Mouse (Mus musculus): ENCODE results near the gene Mrps12. TPM values are rescaled to one million over a fixed set of nuclear protein-coding genes. Genes with fewer than 3 reads are reported as not detected.

The Mrps12 gene
- polyA plus RNA-seq, 2 experiments, result 82.6 to 134 TPM

GRCm38 (mm10) chr7:28769414-28769958 lies 27.9 kb upstream of the Mrps12 start:
- no peak overlapping the region for H3K27ac ChIP-seq (replicated peaks; ENCODE audit: low read depth, low read length)
- H3K9me3 ChIP-seq (ENCODE audit: control insufficient read depth, low read length), result no peaks in the 10 kb centered on the region
- H3K4me3 ChIP-seq (replicated peaks; ENCODE audit: low read length), result no peak overlapping the region
- peaks cover 20% of the 10 kb centered on the region for H3K36me3 ChIP-seq (ENCODE audit: control insufficient read depth, insufficient read depth, low read length)
- no peak for TF ChIP-seq POLR2A (IDR thresholded peaks at IDR 0.05; ENCODE audit: borderline replicate concordance, extremely low read depth, insufficient read depth, insufficient read length)
- no peak overlapping the region for H3K9ac ChIP-seq (ENCODE audit: low read depth, low read length, severe bottlenecking)
- no peaks in the 10 kb centered on the region for H3K27me3 ChIP-seq (ENCODE audit: control insufficient read depth, insufficient read depth, low read length)
- no peak overlapping the region for H3K4me2 ChIP-seq (replicated peaks; ENCODE audit: low read depth, low read length, severe bottlenecking)
- ATAC-seq (ENCODE audit: low FRiP score, low read depth), result no peak
- no peak for DNase-seq (ENCODE audit: low spot score)
- 91% methylated on average over 9 of the region's 9 CpGs for WGBS
- H3K4me1 ChIP-seq (ENCODE audit: control insufficient read depth, insufficient read depth, low read length), result peaks cover 14% of the 10 kb centered on the region

- no peak for DNase-seq (ENCODE audit: low spot score)
- Histone ChIP-seq H3K27ac (replicated peaks; ENCODE audit: low read depth, low read length) (no peak within 1 kb of the TSS), H3K9ac (ENCODE audit: low read depth, low read length, severe bottlenecking) (peak within 1 kb of the TSS; percentile 72), H3K27me3 (ENCODE audit: control insufficient read depth, insufficient read depth, low read length) (no peaks in the 10 kb centered on the region), H3K4me1 (ENCODE audit: control insufficient read depth, insufficient read depth, low read length) (peaks cover 14% of the 10 kb centered on the region), H3K9me3 (ENCODE audit: control insufficient read depth, low read length) (no peaks in the 10 kb centered on the region), H3K36me3 (ENCODE audit: control insufficient read depth, insufficient read depth, low read length) (peaks cover 11% of the 10 kb centered on the region; the same call in 1 of the 2 replicates), H3K4me3 (replicated peaks; ENCODE audit: low read length) (peak within 1 kb of the TSS; percentile 72), H3K4me2 (replicated peaks; ENCODE audit: low read depth, low read length, severe bottlenecking) (peak within 1 kb of the TSS; percentile 74)
- ATAC-seq (ENCODE audit: low FRiP score, low read depth), result no peak
- 55% methylated on average over 7 of the region's 7 CpGs for WGBS
- no peak for TF ChIP-seq POLR2A (IDR thresholded peaks at IDR 0.05; ENCODE audit: borderline replicate concordance, extremely low read depth, insufficient read depth, insufficient read length)
Measured at GRCm38 (mm10) chr7:28767462-28767965, 25.9 kb upstream of the Mrps12 start, which contains the start of gene Nfkbib. Gene Nfkbib, minus strand, starts transcription at chr7:28767512.

GRCm38 (mm10) chr7:28766910-28767309 lies 25.3 kb upstream of the Mrps12 start:
- no peak for TF ChIP-seq POLR2A (IDR thresholded peaks at IDR 0.05; ENCODE audit: borderline replicate concordance, extremely low read depth, insufficient read depth, insufficient read length)
- peak overlapping the region; percentile 61 for H3K4me2 ChIP-seq (replicated peaks; ENCODE audit: low read depth, low read length, severe bottlenecking)
- peaks cover 14% of the 10 kb centered on the region for H3K4me1 ChIP-seq (ENCODE audit: control insufficient read depth, insufficient read depth, low read length)
- H3K9me3 ChIP-seq (ENCODE audit: control insufficient read depth, low read length), result no peaks in the 10 kb centered on the region
- H3K27ac ChIP-seq (replicated peaks; ENCODE audit: low read depth, low read length), result no peak overlapping the region
- no peak for DNase-seq (ENCODE audit: low spot score)
- H3K36me3 ChIP-seq (ENCODE audit: control insufficient read depth, insufficient read depth, low read length), result peaks cover 11% of the 10 kb centered on the region; the same call in 1 of the 2 replicates
- H3K4me3 ChIP-seq (replicated peaks; ENCODE audit: low read length), result peak overlapping the region; percentile 72
- ATAC-seq (ENCODE audit: low FRiP score, low read depth), result no peak; the same call in 1 of the 2 replicates
- H3K9ac ChIP-seq (ENCODE audit: low read depth, low read length, severe bottlenecking), result peak overlapping the region; percentile 72
- no peaks in the 10 kb centered on the region for H3K27me3 ChIP-seq (ENCODE audit: control insufficient read depth, insufficient read depth, low read length)
- WGBS, result 5% methylated on average over 14 of the region's 14 CpGs

GRCm38 (mm10) chr7:28766173-28766879 lies 24.7 kb upstream of the Mrps12 start, which contains the start of gene Sirt2:
Gene Sirt2, plus strand, starts transcription at chr7:28766735.
- WGBS, result under 1% methylated on average over 44 of the region's 45 CpGs
- Histone ChIP-seq H3K4me2 (replicated peaks; ENCODE audit: low read depth, low read length, severe bottlenecking) (peak within 1 kb of the TSS; percentile 74), H3K36me3 (ENCODE audit: control insufficient read depth, insufficient read depth, low read length) (peaks cover 17% of the 10 kb centered on the region), H3K27me3 (ENCODE audit: control insufficient read depth, insufficient read depth, low read length) (no peaks in the 10 kb centered on the region), H3K9me3 (ENCODE audit: control insufficient read depth, low read length) (no peaks in the 10 kb centered on the region), H3K4me1 (ENCODE audit: control insufficient read depth, insufficient read depth, low read length) (peaks cover 14% of the 10 kb centered on the region), H3K4me3 (replicated peaks; ENCODE audit: low read length) (peak within 1 kb of the TSS; percentile 72), H3K9ac (ENCODE audit: low read depth, low read length, severe bottlenecking) (peak within 1 kb of the TSS; percentile 72), H3K27ac (replicated peaks; ENCODE audit: low read depth, low read length) (no peak within 1 kb of the TSS)
- ATAC-seq (ENCODE audit: low FRiP score, low read depth), result peak; percentile 99
- DNase-seq (ENCODE audit: low spot score), result peak; percentile 100
- TF ChIP-seq POLR2A (IDR thresholded peaks at IDR 0.05; ENCODE audit: borderline replicate concordance, extremely low read depth, insufficient read depth, insufficient read length), result 0 out of 2 replicates have a peak, but pooled peaks have one; percentile 15

GRCm38 (mm10) chr7:28765211-28765610 lies 23.6 kb upstream of the Mrps12 start:
- H3K36me3 ChIP-seq (ENCODE audit: control insufficient read depth, insufficient read depth, low read length), result peaks cover 26% of the 10 kb centered on the region
- H3K4me3 ChIP-seq (replicated peaks; ENCODE audit: low read length), result no peak overlapping the region
- no peak for DNase-seq (ENCODE audit: low spot score)
- no peaks in the 10 kb centered on the region for H3K27me3 ChIP-seq (ENCODE audit: control insufficient read depth, insufficient read depth, low read length)
- ATAC-seq (ENCODE audit: low FRiP score, low read depth), result no peak
- H3K9ac ChIP-seq (ENCODE audit: low read depth, low read length, severe bottlenecking), result no peak overlapping the region
- peak overlapping the region; percentile 74 for H3K4me2 ChIP-seq (replicated peaks; ENCODE audit: low read depth, low read length, severe bottlenecking)
- no peaks in the 10 kb centered on the region for H3K9me3 ChIP-seq (ENCODE audit: control insufficient read depth, low read length)
- H3K27ac ChIP-seq (replicated peaks; ENCODE audit: low read depth, low read length), result no peak overlapping the region
- H3K4me1 ChIP-seq (ENCODE audit: control insufficient read depth, insufficient read depth, low read length), result peaks cover 14% of the 10 kb centered on the region
- WGBS, result 91% methylated on average over 6 of the region's 6 CpGs
- TF ChIP-seq POLR2A (IDR thresholded peaks at IDR 0.05; ENCODE audit: borderline replicate concordance, extremely low read depth, insufficient read depth, insufficient read length), result no peak

All from limb, embryonic 14.5 days (tissue).